Mouse (Mus musculus) G1E (cell line): Measurements from ENCODE around the gene Wnk4. TPM values are rescaled to one million over a fixed set of nuclear protein-coding genes. Genes with fewer than 3 reads are reported as not detected.

ENCODE experiments used
- ATAC-seq: 2 replicates; pipeline ENCODE4 v1.8.0; 2016; ENCODE audit warnings: mild to moderate bottlenecking; ENCODE audit not compliant: insufficient number of reproducible peaks, poor library complexity, low FRiP score, severe bottlenecking; ENCODE audit errors: extremely low read depth
- DNase-seq: peaks from one replicate; pipeline ENCODE4 v3.0.0; 2012; ENCODE audit warnings: low spot score
- H3K27me3 ChIP-seq: 2 replicates; pipeline ENCODE4 v1.6.1; 2012; ENCODE audit warnings: mild to moderate bottlenecking, low read length, inconsistent platforms; ENCODE audit not compliant: insufficient read depth
- H3K36me3 ChIP-seq: replicated peaks from 2 replicates; pipeline ENCODE3; 2012; ENCODE audit warnings: mild to moderate bottlenecking, inconsistent platforms
- H3K4me1 ChIP-seq: 2 replicates; pipeline ENCODE4 v1.6.1; 2012; ENCODE audit warnings: low read depth, low read length, inconsistent platforms, mixed read lengths; ENCODE audit not compliant: insufficient read depth
- H3K4me3 ChIP-seq: 2 replicates; pipeline ENCODE4 v1.5.1; 2012; ENCODE audit warnings: low read depth, mild to moderate bottlenecking, inconsistent platforms, low read length, moderate library complexity, mixed read lengths
- H3K9me3 ChIP-seq: replicated peaks from 2 replicates; pipeline ENCODE4 v1.6.1; 2012; ENCODE audit warnings: inconsistent platforms
- CTCF ChIP-seq: IDR thresholded peaks from 2 replicates; pipeline ENCODE4 v1.5.1; 2012; ENCODE audit warnings: low read depth, low read length, inconsistent platforms, mixed read lengths
- GATA1 ChIP-seq: IDR thresholded peaks from 2 replicates; pipeline ENCODE4 v1.6.1; 2012; ENCODE audit warnings: borderline replicate concordance, low read length, inconsistent platforms, mixed read lengths
- GATA2 ChIP-seq: IDR thresholded peaks from 2 replicates; pipeline ENCODE4 v1.6.1; 2012; ENCODE audit warnings: low read depth, low read length, inconsistent platforms, borderline replicate concordance
- POLR2AphosphoS5 ChIP-seq: IDR thresholded peaks from 2 replicates; pipeline ENCODE4 v1.6.1; 2012; ENCODE audit warnings: low read depth, low read length, inconsistent platforms; ENCODE audit not compliant: insufficient replicate concordance
- TAL1 ChIP-seq: conservative IDR thresholded peaks from 2 replicates; pipeline ENCODE4 v1.6.1; 2012; ENCODE audit warnings: low read depth, low read length, inconsistent platforms, mixed read lengths
- polyA plus RNA-seq: library from polyadenylated mRNA; stranded (reverse); fragments of >175 nt; gene quantifications from 2 replicates; pipeline ENCODE4 v1.2.3, GENCODE M21; 2012
- total RNA-seq, 2 experiments: library from RNA; stranded (forward) in 1 of 2; stranded (reverse) in 1 of 2; fragments of 200-1000 nt in 1 of 2; fragments of >200 nt in 1 of 2; fragmentation: Nextera tagmentation in 1 of 2; gene quantifications; 2 replicates each; pipeline ENCODE4 v1.2.3; 2014 to 2017

Wnk4 gene
- total and polyA plus RNA-seq, 3 experiments, result 4.2 to 45.0 (median 21.2) TPM

DNA sequence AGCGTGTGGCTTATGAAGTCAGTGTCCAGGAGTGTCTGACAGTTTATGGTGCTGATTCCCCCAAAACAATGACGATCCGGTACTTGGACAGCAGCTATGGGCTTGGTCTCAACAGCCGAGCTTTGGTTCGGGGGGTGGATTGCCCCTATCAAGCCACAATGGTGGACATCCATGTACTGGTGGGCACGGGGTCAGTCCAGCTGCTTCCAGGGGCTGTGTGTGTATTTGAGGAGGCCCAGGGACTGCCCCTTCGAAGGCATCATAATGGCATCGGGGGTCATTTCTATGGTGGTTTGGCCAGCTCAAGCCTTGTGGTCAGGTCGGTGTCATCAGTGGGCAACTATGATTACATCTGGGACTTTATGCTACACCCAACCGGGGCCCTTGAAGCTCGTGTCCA lies 65.8 kb downstream of the Wnk4 start:
- DNase-seq (no peak), ATAC-seq (no peak)
- Histone ChIP-seq H3K9me3 (no peaks in the 10 kb centered on the region), H3K4me1 (peaks cover 18% of the 10 kb centered on the region), H3K36me3 (peaks cover 82% of the 10 kb centered on the region), H3K4me3 (no peak overlapping the region), H3K27me3 (no peaks in the 10 kb centered on the region)
- TF ChIP-seq GATA2 (no peak), TAL1 (no peak), POLR2AphosphoS5 (no peak), GATA1 (no peak), CTCF (no peak)

Other genes starting within 250 kb of the Wnk4 start
Only the 20 nearest of the 29 such genes appear.
- gene Retreg3, start 140.7 kb upstream of the Wnk4 start, total RNA-seq (2014; fragmentation: Nextera tagmentation), result 12.0 and 13.4 TPM in 2 replicates
- gene Retreg3, start 140.7 kb upstream of the Wnk4 start, total RNA-seq (2017), result 43.2 and 44.0 TPM in 2 replicates
- gene Retreg3, start 140.7 kb upstream of the Wnk4 start, polyA plus RNA-seq, result 7.7 and 9.4 TPM in 2 replicates
- gene Tubg1, start 140.6 kb upstream of the Wnk4 start, total RNA-seq (2014; fragmentation: Nextera tagmentation), result 39.8 and 42.0 TPM in 2 replicates
- gene Tubg1, start 140.6 kb upstream of the Wnk4 start, total RNA-seq (2017), result 46.0 and 47.5 TPM in 2 replicates
- gene Tubg1, start 140.6 kb upstream of the Wnk4 start, polyA plus RNA-seq, result 96.1 and 120 TPM in 2 replicates
- gene Tubg2, start 104.7 kb upstream of the Wnk4 start, total RNA-seq (2014; fragmentation: Nextera tagmentation), result not detected in 2 replicates
- not detected in 2 replicates for gene Tubg2, start 104.7 kb upstream of the Wnk4 start, total RNA-seq (2017)
- not detected in 2 replicates for gene Tubg2, start 104.7 kb upstream of the Wnk4 start, polyA plus RNA-seq
- not detected in 2 replicates for gene Cntnap1, start 90.0 kb upstream of the Wnk4 start, total RNA-seq (2014; fragmentation: Nextera tagmentation)
- gene Cntnap1, start 90.0 kb upstream of the Wnk4 start, total RNA-seq (2017), result under 0.01 and 0.06 TPM in 2 replicates
- 0.02 and 0.08 TPM in 2 replicates for gene Cntnap1, start 90.0 kb upstream of the Wnk4 start, polyA plus RNA-seq
- 0.49 and 2.6 TPM in 2 replicates for gene Plekhh3, start 89.2 kb upstream of the Wnk4 start, total RNA-seq (2014; fragmentation: Nextera tagmentation)
- 1.5 and 1.9 TPM in 2 replicates for gene Plekhh3, start 89.2 kb upstream of the Wnk4 start, total RNA-seq (2017)
- 3.8 and 4.8 TPM in 2 replicates for gene Plekhh3, start 89.2 kb upstream of the Wnk4 start, polyA plus RNA-seq
- not detected in 2 replicates for gene Ccr10, start 85.1 kb upstream of the Wnk4 start, total RNA-seq (2014; fragmentation: Nextera tagmentation)
- gene Ccr10, start 85.1 kb upstream of the Wnk4 start, total RNA-seq (2017), result not detected in 2 replicates
- gene Ccr10, start 85.1 kb upstream of the Wnk4 start, polyA plus RNA-seq, result not detected in 2 replicates
- gene Ezh1, start 34.1 kb upstream of the Wnk4 start, total RNA-seq (2014; fragmentation: Nextera tagmentation), result 46.1 and 55.9 TPM in 2 replicates
- 23.9 and 25.4 TPM in 2 replicates for gene Ezh1, start 34.1 kb upstream of the Wnk4 start, total RNA-seq (2017)
- gene Ezh1, start 34.1 kb upstream of the Wnk4 start, polyA plus RNA-seq, result 2.0 and 4.2 TPM in 2 replicates
- not detected in 2 replicates for gene Ramp2, start 14.5 kb upstream of the Wnk4 start, total RNA-seq (2014; fragmentation: Nextera tagmentation)
- gene Ramp2, start 14.5 kb upstream of the Wnk4 start, total RNA-seq (2017), result 0.27 TPM in 1 of 2 replicates, not detected in the other
- 0.04 and 0.10 TPM in 2 replicates for gene Ramp2, start 14.5 kb upstream of the Wnk4 start, polyA plus RNA-seq
- 482 and 539 TPM in 2 replicates for gene Vps25, start 6.9 kb upstream of the Wnk4 start, total RNA-seq (2014; fragmentation: Nextera tagmentation)
- gene Vps25, start 6.9 kb upstream of the Wnk4 start, total RNA-seq (2017), result 98.4 and 104 TPM in 2 replicates
- gene Vps25, start 6.9 kb upstream of the Wnk4 start, polyA plus RNA-seq, result 140 and 170 TPM in 2 replicates
- gene Cntd1, start 18.4 kb downstream of the Wnk4 start, total RNA-seq (2014; fragmentation: Nextera tagmentation), result 1.5 TPM in 1 of 2 replicates, not detected in the other
- gene Cntd1, start 18.4 kb downstream of the Wnk4 start, total RNA-seq (2017), result 0.81 and 1.1 TPM in 2 replicates
- 0.02 TPM in 1 of 2 replicates, not detected in the other for gene Cntd1, start 18.4 kb downstream of the Wnk4 start, polyA plus RNA-seq
- gene Coa3, start 18.5 kb downstream of the Wnk4 start, total RNA-seq (2014; fragmentation: Nextera tagmentation), result 52.6 and 54.1 TPM in 2 replicates
- 58.1 and 65.9 TPM in 2 replicates for gene Coa3, start 18.5 kb downstream of the Wnk4 start, total RNA-seq (2017)
- 16.8 and 39.8 TPM in 2 replicates for gene Coa3, start 18.5 kb downstream of the Wnk4 start, polyA plus RNA-seq
- gene Becn1, start 41.7 kb downstream of the Wnk4 start, total RNA-seq (2014; fragmentation: Nextera tagmentation), result 42.5 and 46.3 TPM in 2 replicates
- 142 and 148 TPM in 2 replicates for gene Becn1, start 41.7 kb downstream of the Wnk4 start, total RNA-seq (2017)
- gene Becn1, start 41.7 kb downstream of the Wnk4 start, polyA plus RNA-seq, result 97.7 and 109 TPM in 2 replicates
- gene Psme3, start 55.6 kb downstream of the Wnk4 start, total RNA-seq (2014; fragmentation: Nextera tagmentation), result 300 and 317 TPM in 2 replicates
- gene Psme3, start 55.6 kb downstream of the Wnk4 start, total RNA-seq (2017), result 98.7 and 113 TPM in 2 replicates
- 68.6 and 68.8 TPM in 2 replicates for gene Psme3, start 55.6 kb downstream of the Wnk4 start, polyA plus RNA-seq
- 18.1 and 19.5 TPM in 2 replicates for gene Aoc2, start 64.5 kb downstream of the Wnk4 start, total RNA-seq (2014; fragmentation: Nextera tagmentation)
- gene Aoc2, start 64.5 kb downstream of the Wnk4 start, total RNA-seq (2017), result 4.5 and 4.6 TPM in 2 replicates
- 10.0 and 10.1 TPM in 2 replicates for gene Aoc2, start 64.5 kb downstream of the Wnk4 start, polyA plus RNA-seq
- 2.5 TPM in 1 of 2 replicates, not detected in the other for gene Aoc3, start 70.0 kb downstream of the Wnk4 start, total RNA-seq (2014; fragmentation: Nextera tagmentation)
- 0.16 TPM in 1 of 2 replicates, not detected in the other for gene Aoc3, start 70.0 kb downstream of the Wnk4 start, total RNA-seq (2017)
- 0.07 and 0.10 TPM in 2 replicates for gene Aoc3, start 70.0 kb downstream of the Wnk4 start, polyA plus RNA-seq
- not detected in 2 replicates for gene G6pc, start 107.0 kb downstream of the Wnk4 start, total RNA-seq (2014; fragmentation: Nextera tagmentation)
- gene G6pc, start 107.0 kb downstream of the Wnk4 start, total RNA-seq (2017), result 0.05 TPM in 1 of 2 replicates, not detected in the other
- gene G6pc, start 107.0 kb downstream of the Wnk4 start, polyA plus RNA-seq, result not detected in 2 replicates
- gene Aarsd1, start 157.0 kb downstream of the Wnk4 start, total RNA-seq (2014; fragmentation: Nextera tagmentation), result 51.6 and 55.8 TPM in 2 replicates
- gene Aarsd1, start 157.0 kb downstream of the Wnk4 start, total RNA-seq (2017), result 47.0 and 50.9 TPM in 2 replicates
- 67.7 and 74.4 TPM in 2 replicates for gene Aarsd1, start 157.0 kb downstream of the Wnk4 start, polyA plus RNA-seq
- 3.0 TPM in 1 of 2 replicates, not detected in the other for gene Gm27029, start 164.2 kb downstream of the Wnk4 start, total RNA-seq (2014; fragmentation: Nextera tagmentation)
- gene Gm27029, start 164.2 kb downstream of the Wnk4 start, total RNA-seq (2017), result 0.87 and 2.1 TPM in 2 replicates
- 0.58 and 0.90 TPM in 2 replicates for gene Gm27029, start 164.2 kb downstream of the Wnk4 start, polyA plus RNA-seq
- gene Rundc1, start 164.5 kb downstream of the Wnk4 start, total RNA-seq (2014; fragmentation: Nextera tagmentation), result 5.0 and 6.0 TPM in 2 replicates
- gene Rundc1, start 164.5 kb downstream of the Wnk4 start, total RNA-seq (2017), result 6.7 and 7.6 TPM in 2 replicates
- gene Rundc1, start 164.5 kb downstream of the Wnk4 start, polyA plus RNA-seq, result 6.7 and 7.2 TPM in 2 replicates
- gene Ptges3l, start 164.8 kb downstream of the Wnk4 start, total RNA-seq (2014; fragmentation: Nextera tagmentation), result not detected in 2 replicates
- 0.12 and 0.33 TPM in 2 replicates for gene Ptges3l, start 164.8 kb downstream of the Wnk4 start, total RNA-seq (2017)
- 0.17 and 0.22 TPM in 2 replicates for gene Ptges3l, start 164.8 kb downstream of the Wnk4 start, polyA plus RNA-seq